9 mouse cellular contexts compared by ENCODE assay signal in the genomic region with DNA sequence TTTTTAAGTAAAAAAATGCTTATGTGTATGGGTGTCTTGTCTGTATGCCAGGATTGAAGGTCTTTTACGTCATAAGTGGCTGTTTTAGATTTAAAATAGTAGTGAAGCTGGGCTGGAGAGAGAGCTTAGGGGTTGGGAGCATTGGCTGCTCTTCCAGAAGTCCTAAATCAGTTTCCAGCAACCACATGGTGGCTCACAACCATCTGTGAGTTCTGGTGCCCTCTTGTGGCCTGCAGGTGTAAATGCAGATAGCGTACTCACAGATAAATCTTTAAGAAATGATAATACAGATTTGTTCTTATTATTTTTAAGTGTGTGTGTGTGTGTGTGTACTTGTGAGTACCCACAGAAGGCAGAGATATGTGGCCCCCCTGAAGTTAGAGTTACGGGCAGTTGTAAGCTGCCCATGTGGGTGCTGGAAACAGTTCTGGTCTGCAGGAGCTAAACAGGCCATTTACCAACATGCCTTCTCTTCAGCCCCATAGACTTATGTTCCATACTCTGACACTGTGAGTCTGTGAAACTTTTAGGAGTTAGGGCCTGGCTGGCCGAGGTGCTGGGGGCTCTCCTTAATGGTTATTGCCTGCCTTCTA. TPM values are rescaled to one million over a fixed set of nuclear protein-coding genes. Genes with fewer than 3 reads are reported as not detected.
DNase-seq lines count a peak whose midpoint lies in the region; ATAC-seq and TF ChIP-seq lines count a peak whose summit lies in the region.
"Had no signal": no experiment of that assay in that cellular context is flagged by ENCODE, and none has a peak within 500 bp of the region (broad histone marks: within the 10 kb centered on the region; RNA-seq: fewer than 3 reads in every experiment).

No protein-coding gene starts in this region.

- H3K79me2 ChIP-seq in liver, adult 2 months (ENCODE audit: control insufficient read depth, insufficient read depth, low read length): peaks cover 4% of the 10 kb centered on the region; the same call in 1 of the 2 replicates

- no peak overlapping the region for H3K4me3 ChIP-seq in forebrain, embryonic 14.5 days (ENCODE audit: low read depth, low read length)
- H3K4me3 ChIP-seq in intestine, embryonic 16.5 days (ENCODE audit: low read length): no peak overlapping the region
- no peak overlapping the region for H3K4me3 ChIP-seq in liver, adult 2 months (ENCODE audit: insufficient read depth, low read depth, low read length)
- H3K4me3 ChIP-seq: myocyte had no signal

- 54% methylated on average over 4 of the region's 4 CpGs for WGBS in forebrain, embryonic 14.5 days
- WGBS in intestine, embryonic 16.5 days: 45% methylated on average over 4 of the region's 4 CpGs
- WGBS in liver, adult 2 months: 40% methylated on average over 4 of the region's 4 CpGs

- no peak overlapping the region for H3K9ac ChIP-seq in forebrain, embryonic 14.5 days (ENCODE audit: low read length)
- H3K9ac ChIP-seq in intestine, embryonic 16.5 days (ENCODE audit: low read depth, low read length): no peak overlapping the region
- H3K9ac ChIP-seq in liver, adult 2 months (ENCODE audit: low read depth, low read length): no peak overlapping the region

- no peaks in the 10 kb centered on the region for H3K4me1 ChIP-seq in forebrain, embryonic 14.5 days (ENCODE audit: control insufficient read depth, insufficient read depth, low read length)
- no peaks in the 10 kb centered on the region for H3K4me1 ChIP-seq in intestine, embryonic 16.5 days (ENCODE audit: control insufficient read depth, insufficient read depth, low read length)
- no peaks in the 10 kb centered on the region for H3K4me1 ChIP-seq in liver, adult 2 months (ENCODE audit: control insufficient read depth, insufficient read depth, low read length)

- H3K27me3 ChIP-seq in forebrain, embryonic 14.5 days (replicated peaks; ENCODE audit: control insufficient read depth, insufficient read depth, low read length): no peaks in the 10 kb centered on the region
- H3K27me3 ChIP-seq in intestine, embryonic 16.5 days (replicated peaks; ENCODE audit: control insufficient read depth, insufficient read depth, low read length): no peaks in the 10 kb centered on the region
- H3K27me3 ChIP-seq in liver, adult 2 months (ENCODE audit: control insufficient read depth, insufficient read depth, low read length): no peaks in the 10 kb centered on the region

- H3K36me3 ChIP-seq in forebrain, embryonic 14.5 days (ENCODE audit: control insufficient read depth, insufficient read depth, low read length): peaks cover 25% of the 10 kb centered on the region
- H3K36me3 ChIP-seq in intestine, embryonic 16.5 days (ENCODE audit: control insufficient read depth, insufficient read depth, low read length): no peaks in the 10 kb centered on the region
- peaks cover 8% of the 10 kb centered on the region; the same call in 1 of the 2 replicates for H3K36me3 ChIP-seq in liver, adult 2 months (ENCODE audit: control insufficient read depth, insufficient read depth, low read length)

- no peak overlapping the region for H3K27ac ChIP-seq in forebrain, embryonic 14.5 days (ENCODE audit: low read depth, low read length)
- no peak overlapping the region for H3K27ac ChIP-seq in intestine, embryonic 16.5 days (ENCODE audit: low read length)
- H3K27ac ChIP-seq in liver, adult 2 months (replicated peaks; ENCODE audit: insufficient read depth, low read depth, low read length): no peak overlapping the region

- peak; percentile 73 for TF ChIP-seq CTCF in liver, adult 2 months (IDR thresholded peaks at IDR 0.05; ENCODE audit: low read depth, low read length)

- H3K4me2 ChIP-seq in forebrain, embryonic 14.5 days (ENCODE audit: low read length): no peak overlapping the region
- H3K4me2 ChIP-seq in intestine, embryonic 16.5 days (ENCODE audit: low read depth, low read length): no peak overlapping the region

- no peak for TF ChIP-seq POLR2A in liver, adult 2 months (IDR thresholded peaks at IDR 0.05; ENCODE audit: extremely low read depth, insufficient read depth, low read length)

- H3K9me3 ChIP-seq in forebrain, embryonic 14.5 days (replicated peaks; ENCODE audit: control insufficient read depth, low read length): no peaks in the 10 kb centered on the region
- no peaks in the 10 kb centered on the region for H3K9me3 ChIP-seq in intestine, embryonic 16.5 days (ENCODE audit: control insufficient read depth, low read length)

- ATAC-seq in forebrain, embryonic 14.5 days: peak; percentile 67; the same call in 1 of the 2 replicates
- peak; percentile 52; the same call in 1 of the 2 replicates for ATAC-seq in intestine, embryonic 16.5 days
- ATAC-seq in monocyte, adult 5-6 weeks (replicated peaks; ENCODE audit: insufficient number of reproducible peaks, low FRiP score, low TSS enrichment, poor library complexity, severe bottlenecking): peak; percentile 63; the same call in 1 of the 2 replicates

- peak; percentile 55 for DNase-seq in urinary bladder, postnatal 25 days (ENCODE audit: low spot score)
- DNase-seq in urinary bladder, postnatal 10 days (ENCODE audit: low spot score): no peak
- DNase-seq in c-Kit-positive CD71-positive TER-119-positive erythroid progenitor cells, embryonic 14.5 days (ENCODE audit: low spot score): peak; percentile 70
- peak; percentile 86 for DNase-seq in forebrain, embryonic 14.5 days (ENCODE audit: low spot score)
- DNase-seq in liver, adult 2 months (ENCODE audit: extremely low read depth, low read depth, low spot score): peak; percentile 58
- DNase-seq in telencephalon, adult 2 months (ENCODE audit: low read depth, low spot score): peak; percentile 52

RNA-seq across cellular contexts. Expression of gene Taf9, which starts 8.6 kb away (rescaled TPM):
- 23.4 and 29.8 TPM in 2 replicates for polyA plus RNA-seq in forebrain, embryonic 14.5 days (2014; fragmentation: Nextera tagmentation; extraction: Ambion mirVana)
- 7.0 and 7.4 TPM in 2 replicates for polyA plus RNA-seq in intestine, embryonic 16.5 days (2015; fragmentation: Nextera tagmentation; extraction: Ambion mirVana)
- 2.1 and 2.5 TPM in 2 replicates for total RNA-seq in liver, adult 2 months (2014; rRNA removed)
- polyA plus RNA-seq in liver, adult 2 months (2012; rRNA removed): 0.67 and 0.76 TPM in 2 replicates
- 4.0 to 27.9 TPM (median 7.6 TPM) in 3 replicates for total RNA-seq in monocyte, adult 5-6 weeks (2017)

RNA-seq across cellular contexts. Expression of gene Rad17, which starts 9.1 kb away (rescaled TPM):
- 24.0 and 25.4 TPM in 2 replicates for polyA plus RNA-seq in forebrain, embryonic 14.5 days (2014; fragmentation: Nextera tagmentation; extraction: Ambion mirVana)
- 14.5 and 15.8 TPM in 2 replicates for polyA plus RNA-seq in intestine, embryonic 16.5 days (2015; fragmentation: Nextera tagmentation; extraction: Ambion mirVana)
- 10.1 and 12.5 TPM in 2 replicates for total RNA-seq in liver, adult 2 months (2014; rRNA removed)
- 1.8 and 2.5 TPM in 2 replicates for polyA plus RNA-seq in liver, adult 2 months (2012; rRNA removed)
- 25.1 to 42.9 TPM (median 36.4 TPM) in 3 replicates for total RNA-seq in monocyte, adult 5-6 weeks (2017)

RNA-seq across cellular contexts. Expression of gene Ak6, which starts 9.2 kb away (rescaled TPM):
- polyA plus RNA-seq in forebrain, embryonic 14.5 days (2014; fragmentation: Nextera tagmentation; extraction: Ambion mirVana): 380 and 419 TPM in 2 replicates
- 222 and 244 TPM in 2 replicates for polyA plus RNA-seq in intestine, embryonic 16.5 days (2015; fragmentation: Nextera tagmentation; extraction: Ambion mirVana)
- total RNA-seq in liver, adult 2 months (2014; rRNA removed): 46.4 and 52.1 TPM in 2 replicates
- polyA plus RNA-seq in liver, adult 2 months (2012; rRNA removed): 20.3 and 20.9 TPM in 2 replicates
- 102 to 141 TPM (median 133 TPM) in 3 replicates for total RNA-seq in monocyte, adult 5-6 weeks (2017)

RNA-seq across cellular contexts. Expression of gene Ccdc125, which starts 9.6 kb away (rescaled TPM):
- 1.2 and 1.4 TPM in 2 replicates for polyA plus RNA-seq in forebrain, embryonic 14.5 days (2014; fragmentation: Nextera tagmentation; extraction: Ambion mirVana)
- polyA plus RNA-seq in intestine, embryonic 16.5 days (2015; fragmentation: Nextera tagmentation; extraction: Ambion mirVana): 7.2 and 8.7 TPM in 2 replicates
- total RNA-seq in liver, adult 2 months (2014; rRNA removed): 2.8 and 4.0 TPM in 2 replicates
- 1.7 and 2.2 TPM in 2 replicates for polyA plus RNA-seq in liver, adult 2 months (2012; rRNA removed)
- total RNA-seq in monocyte, adult 5-6 weeks (2017): 43.9 to 51.2 TPM (median 46.1 TPM) in 3 replicates

RNA-seq across cellular contexts. Expression of gene Marveld2, which starts 43.2 kb away (rescaled TPM):
- polyA plus RNA-seq in forebrain, embryonic 14.5 days (2014; fragmentation: Nextera tagmentation; extraction: Ambion mirVana): 1.2 and 1.8 TPM in 2 replicates
- 29.5 and 31.6 TPM in 2 replicates for polyA plus RNA-seq in intestine, embryonic 16.5 days (2015; fragmentation: Nextera tagmentation; extraction: Ambion mirVana)
- total RNA-seq in liver, adult 2 months (2014; rRNA removed): 6.2 and 9.5 TPM in 2 replicates
- polyA plus RNA-seq in liver, adult 2 months (2012; rRNA removed): 6.4 and 8.6 TPM in 2 replicates
- total RNA-seq in monocyte, adult 5-6 weeks (2017): 0.86 to 3.1 TPM (median 2.8 TPM) in 3 replicates

Comparison
In these comparisons a context has a peak if more than half of its experiments do, and no peak if none do; other contexts are left out.
1. RNA of gene Ak6, which starts 9.2 kb away (polyA plus RNA-seq): 380 to 419 TPM in forebrain, embryonic 14.5 days and 222 to 244 TPM in intestine, embryonic 16.5 days; 20.3 to 20.9 TPM in liver, adult 2 months; every median in the first group is over 10 times any median in the second.
2. Peak in every context shown above with its lines, with median percentiles within 50 percentile points of each other: ATAC-seq.